Mouse (Mus musculus) liver, embryonic 14.5 days (tissue): ENCODE measurements around the gene Nrxn1.

Experiments
- CTCF ChIP-seq: IDR thresholded peaks from 2 replicates; pipeline ENCODE4 v1.5.1; 2016; ENCODE audit warnings: antibody characterized with exemption, low read depth, control low read depth
- EP300 ChIP-seq: IDR thresholded peaks from 2 replicates; pipeline ENCODE4 v1.6.1; 2016; ENCODE audit warnings: antibody characterized with exemption, low read depth

DNA sequence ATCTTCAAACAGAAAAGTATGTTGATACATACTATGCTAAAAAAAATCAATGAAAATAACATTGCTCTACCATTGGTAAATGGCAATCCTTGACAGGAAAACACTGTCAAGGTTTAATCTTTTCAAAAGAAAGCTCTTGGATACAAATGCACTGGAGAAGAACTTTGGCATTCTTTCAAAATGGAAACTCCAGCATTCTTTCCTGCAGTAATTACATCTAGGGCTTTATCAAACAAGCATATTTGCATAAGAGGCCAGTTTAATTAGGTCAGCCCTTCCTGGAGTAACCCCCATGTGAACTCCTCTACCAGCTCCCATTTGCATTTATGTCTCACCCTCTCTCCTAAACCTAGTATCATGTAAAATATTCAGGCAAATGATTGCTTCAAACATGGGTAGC is 696.5 kb downstream of the Nrxn1 start:
- no peak for TF ChIP-seq CTCF
- no peak for TF ChIP-seq EP300
